Mouse (Mus musculus) cerebellum, adult 2 months (tissue): ENCODE data around the gene Chat. TPM values are rescaled to one million over a fixed set of nuclear protein-coding genes. Genes with fewer than 3 reads are reported as not detected.

Experiments
- DNase-seq, 2 experiments: peaks; one replicate each; pipeline ENCODE4 v3.0.0; 2021
- H3K27ac ChIP-seq: fragments of 200-500 bp; 2 replicates; pipeline ENCODE4 v1.5.1; 2012; ENCODE audit warnings: low read length, control low read depth, inconsistent platforms; ENCODE audit not compliant: insufficient read depth
- H3K27me3 ChIP-seq: fragments of 200-500 bp; 2 replicates; pipeline ENCODE4 v1.6.1; 2012; ENCODE audit warnings: inconsistent platforms, mild to moderate bottlenecking, low read length, moderate library complexity; ENCODE audit not compliant: control insufficient read depth, insufficient read depth
- H3K4me1 ChIP-seq: fragments of 200-500 bp; 2 replicates; pipeline ENCODE4 v1.6.1; 2011; ENCODE audit warnings: low read length; ENCODE audit not compliant: control insufficient read depth, insufficient read depth
- H3K4me3 ChIP-seq: fragments of 200-500 bp; replicated peaks from 2 replicates; pipeline ENCODE3; 2011; ENCODE audit warnings: mild to moderate bottlenecking, low read depth, low read length, control low read depth; ENCODE audit not compliant: insufficient read depth
- CTCF ChIP-seq: fragments of 200-500 bp; IDR thresholded peaks from 2 replicates; pipeline ENCODE4 v1.5.1; 2011; ENCODE audit warnings: low read depth, mild to moderate bottlenecking, control low read depth, low read length, moderate library complexity, borderline replicate concordance; ENCODE audit not compliant: insufficient read depth
- POLR2A ChIP-seq: fragments of 200-500 bp; IDR thresholded peaks from 2 replicates; pipeline ENCODE4 v1.6.1; 2011; ENCODE audit warnings: low read length, control low read depth, borderline replicate concordance; ENCODE audit not compliant: insufficient read depth
- WGBS: fragments of 180-500 bp; shearing (Covaris S2); methylation state at CpG from one replicate; pipeline ENCODE4 v1.1.7; 2018; 5-methylcytosine and 5-hydroxymethylcytosine counted together
- polyA plus RNA-seq: library from polyadenylated mRNA; depleted of rRNA; stranded (reverse); fragments of >200 nt; gene quantifications from 2 replicates; pipeline ENCODE4 v1.2.3, GENCODE M21; 2012; rRNA removed

The Chat gene
- polyA plus RNA-seq = 6.8 and 7.8 TPM in 2 replicates

- TF ChIP-seq POLR2A = no peak
- TF ChIP-seq CTCF = no peak
- WGBS = 38% methylated on average over 13 of the region's 13 CpGs
- Histone ChIP-seq H3K27me3 (peaks cover 6% of the 10 kb centered on the region; the same call in 1 of the 2 replicates), H3K27ac (no peak within 1 kb of the TSS), H3K4me3 (no peak within 1 kb of the TSS), H3K4me1 (peaks cover 5% of the 10 kb centered on the region; the same call in 1 of the 2 replicates)
- no peak for DNase-seq
Observed at GRCm38 (mm10) chr14:32465889-32466288, at the start of gene Chat. TSS of gene Chat (minus strand) at chr14:32465989.

GRCm38 (mm10) chr14:32513336-32514032, 47.7 kb upstream of the Chat start, which contains the start of gene Ercc6:
TSS of gene Ercc6 (plus strand) at chr14:32513521.
- Histone ChIP-seq H3K4me3 (peak within 1 kb of the TSS; percentile 92), H3K4me1 (no peaks in the 10 kb centered on the region), H3K27ac (peak within 1 kb of the TSS; percentile 93), H3K27me3 (no peaks in the 10 kb centered on the region)
- under 1% methylated on average over 62 of the region's 62 CpGs for WGBS
- TF ChIP-seq POLR2A = peak; percentile 86
- no peak for TF ChIP-seq CTCF
- DNase-seq = peak; percentile 93 to 96

- no peak for TF ChIP-seq POLR2A
- no peak for TF ChIP-seq CTCF
- H3K27ac ChIP-seq = no peak overlapping the region
- H3K4me1 ChIP-seq = no peaks in the 10 kb centered on the region
- DNase-seq = no peak
- no peaks in the 10 kb centered on the region for H3K27me3 ChIP-seq
- WGBS = 39% methylated on average over 9 of the region's 9 CpGs
- peak overlapping the region; percentile 92 for H3K4me3 ChIP-seq
Observed at GRCm38 (mm10) chr14:32512912-32513311, 47.1 kb upstream of the Chat start.

DNA sequence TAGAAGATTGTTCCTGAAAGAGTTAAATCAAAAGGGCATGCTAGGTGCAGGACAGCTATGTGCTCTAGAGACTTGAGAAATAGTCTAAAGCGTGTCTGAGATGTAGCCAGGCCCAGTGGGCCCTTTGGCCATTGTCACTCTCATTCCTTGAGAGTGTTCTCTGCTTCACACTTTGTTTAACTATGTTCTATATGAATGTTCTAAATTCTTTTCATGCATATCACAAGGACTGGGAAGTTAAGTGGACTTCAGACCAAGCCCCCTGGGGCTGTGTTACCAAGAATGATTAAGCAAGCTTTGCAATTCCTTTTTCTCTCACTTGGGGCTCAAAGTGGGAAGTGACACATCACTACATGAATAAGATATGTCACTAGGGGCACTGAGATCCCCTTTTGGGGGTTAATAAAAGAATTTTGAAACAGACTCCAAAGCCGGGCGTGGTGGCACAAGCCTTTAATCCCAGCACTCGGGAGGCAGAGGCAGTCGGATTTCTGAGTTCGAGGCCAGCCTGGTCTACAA, 43.7 kb upstream of the Chat start:
- Histone ChIP-seq H3K4me1 (no peaks in the 10 kb centered on the region), H3K27ac (no peak overlapping the region), H3K4me3 (no peak overlapping the region), H3K27me3 (no peaks in the 10 kb centered on the region)
- 82% methylated on average over 6 of the region's 6 CpGs for WGBS
- no peak for DNase-seq
- TF ChIP-seq CTCF = no peak
- TF ChIP-seq POLR2A = no peak

DNA sequence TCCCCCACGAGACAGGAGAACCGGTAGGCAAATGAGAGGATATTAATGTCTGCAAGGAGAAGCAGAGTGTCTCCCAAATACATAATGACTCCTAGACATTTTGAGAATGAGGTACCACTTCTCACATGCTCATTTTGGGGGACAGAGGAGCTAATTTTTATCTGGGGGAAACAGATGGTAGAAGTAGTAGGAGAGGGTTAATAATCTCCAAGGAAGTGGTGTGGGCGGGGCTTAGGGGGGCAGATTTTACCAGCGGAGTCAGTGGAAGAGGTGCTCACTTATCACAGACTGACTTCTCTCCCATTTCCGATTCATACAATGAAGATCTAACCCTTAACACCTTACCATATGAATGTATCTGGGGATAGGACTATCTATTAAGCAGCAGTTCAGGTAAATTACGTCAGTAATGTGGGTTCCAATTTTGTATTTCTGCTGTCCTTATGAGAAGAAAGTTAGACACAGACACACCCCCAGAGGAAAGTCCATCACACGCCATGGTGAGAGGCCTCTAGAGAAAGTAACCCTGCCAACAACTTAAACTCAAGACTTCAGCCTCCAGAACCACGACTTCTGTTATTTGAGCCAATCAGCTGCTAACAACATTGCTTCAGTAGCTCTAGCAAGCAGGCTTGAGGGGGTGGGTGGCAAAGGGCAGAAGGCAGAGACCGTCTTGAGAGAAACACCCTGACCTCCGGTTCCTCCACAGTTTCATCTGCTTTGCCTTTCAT, 42.5 kb upstream of the Chat start:
- no peak for DNase-seq
- Histone ChIP-seq H3K4me3 (no peak overlapping the region), H3K27me3 (no peaks in the 10 kb centered on the region), H3K27ac (no peak overlapping the region), H3K4me1 (no peaks in the 10 kb centered on the region)
- TF ChIP-seq POLR2A (no peak), CTCF (no peak)
- 65% methylated on average over 10 of the region's 10 CpGs for WGBS

DNA sequence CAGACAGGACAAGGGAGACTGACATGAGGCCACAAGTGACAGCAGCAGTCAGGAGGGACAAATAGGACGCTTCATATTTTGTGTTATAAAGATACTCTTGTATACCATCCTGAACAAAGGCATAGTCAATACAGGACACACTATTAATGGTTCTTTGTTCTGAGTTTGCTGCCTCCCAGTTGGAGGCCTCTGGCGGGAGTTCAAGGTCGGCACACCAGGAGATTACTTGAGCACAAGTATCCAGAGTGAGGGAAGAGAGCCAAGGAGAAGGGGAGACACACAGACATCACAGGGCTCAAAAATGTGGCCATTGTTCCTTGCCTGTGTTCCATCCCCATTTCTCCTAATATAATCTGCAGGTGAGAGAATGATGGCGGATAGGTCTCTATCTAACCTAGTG, 41.4 kb upstream of the Chat start:
- 35% methylated on average over 4 of the region's 4 CpGs for WGBS
- no peaks in the 10 kb centered on the region for H3K4me1 ChIP-seq
- no peak for DNase-seq
- TF ChIP-seq CTCF (no peak), POLR2A (no peak)
- H3K4me3 ChIP-seq = no peak overlapping the region
- no peak overlapping the region for H3K27ac ChIP-seq
- H3K27me3 ChIP-seq = no peaks in the 10 kb centered on the region

DNA sequence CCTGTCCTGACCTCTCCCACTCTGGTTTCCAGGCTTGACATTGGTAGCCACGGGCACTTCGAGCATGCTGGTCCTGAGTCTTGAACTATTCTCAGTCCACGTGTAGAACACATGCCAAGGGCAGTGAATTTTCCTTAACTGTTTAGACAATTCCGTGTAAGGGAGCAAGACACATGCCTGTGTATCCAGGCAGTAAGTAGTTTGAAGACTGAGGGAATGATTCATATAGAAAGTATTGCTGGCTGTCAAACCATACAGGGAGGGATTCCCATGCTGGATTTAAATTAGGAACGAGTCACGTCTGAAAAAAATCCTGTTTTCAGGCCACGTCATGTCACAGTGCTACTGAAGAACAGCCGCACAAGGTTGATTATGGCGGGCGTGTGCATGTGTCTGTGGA, 40.5 kb upstream of the Chat start:
- Histone ChIP-seq H3K27me3 (no peaks in the 10 kb centered on the region), H3K27ac (no peak overlapping the region), H3K4me3 (no peak overlapping the region), H3K4me1 (no peaks in the 10 kb centered on the region)
- 92% methylated on average over 10 of the region's 10 CpGs for WGBS
- DNase-seq = no peak
- no peak for TF ChIP-seq POLR2A
- TF ChIP-seq CTCF = no peak
